Mouse (Mus musculus) embryo, embryonic 11.5 days (tissue): ENCODE results near the gene Enpep.

ENCODE experiments used
- DNase-seq: peaks from one replicate; pipeline ENCODE4 v3.0.0-alpha.2; 2012; ENCODE audit warnings: low read depth, low spot score

The Enpep gene

GRCm38 (mm10) chr3:129332586-129332985, at the start of gene Enpep:
Enpep (minus strand) TSS chr3:129332720.
- DNase-seq: no peak

- DNase-seq: no peak
These were observed 46.6 kb upstream of the Enpep start for GRCm38 (mm10) chr3:129379109-129379508.

GRCm38 (mm10) chr3:129375087-129375486, 42.6 kb upstream of the Enpep start:
- no peak for DNase-seq

- no peak for DNase-seq
These were observed 40.6 kb upstream of the Enpep start for GRCm38 (mm10) chr3:129373108-129373507.

GRCm38 (mm10) chr3:129369491-129369890, 37.0 kb upstream of the Enpep start:
- no peak for DNase-seq

GRCm38 (mm10) chr3:129365919-129366318, 33.4 kb upstream of the Enpep start:
- no peak for DNase-seq

- DNase-seq: no peak
These were observed 32.4 kb upstream of the Enpep start for GRCm38 (mm10) chr3:129364818-129365390.

GRCm38 (mm10) chr3:129363426-129363825, 30.9 kb upstream of the Enpep start:
- DNase-seq: no peak

- DNase-seq: no peak
These were observed 25.6 kb upstream of the Enpep start for GRCm38 (mm10) chr3:129358115-129358514.

- DNase-seq: no peak
These were observed 21.4 kb upstream of the Enpep start for GRCm38 (mm10) chr3:129353901-129354300.

- DNase-seq: no peak
These were observed 18.9 kb upstream of the Enpep start for GRCm38 (mm10) chr3:129351320-129351877.

- DNase-seq: peak; percentile 17
These were observed 14.8 kb upstream of the Enpep start for GRCm38 (mm10) chr3:129347277-129347676.

- no peak for DNase-seq
These were observed 10.2 kb upstream of the Enpep start for GRCm38 (mm10) chr3:129342767-129343166.

- no peak for DNase-seq
These were observed 8.5 kb upstream of the Enpep start for GRCm38 (mm10) chr3:129341066-129341465.

GRCm38 (mm10) chr3:129338296-129339091, 6.0 kb upstream of the Enpep start:
- DNase-seq: no peak

GRCm38 (mm10) chr3:129332142-129332541, 378 bp downstream of the Enpep start:
- DNase-seq: no peak

GRCm38 (mm10) chr3:129331427-129331826, 1.1 kb downstream of the Enpep start:
- DNase-seq: no peak

- no peak for DNase-seq
These were observed 4.5 kb downstream of the Enpep start for GRCm38 (mm10) chr3:129328056-129328455.

GRCm38 (mm10) chr3:129321585-129321984, 10.9 kb downstream of the Enpep start:
- DNase-seq: no peak

- no peak for DNase-seq
These were observed 15.3 kb downstream of the Enpep start for GRCm38 (mm10) chr3:129317032-129317729.

GRCm38 (mm10) chr3:129313671-129314415, 18.7 kb downstream of the Enpep start:
- DNase-seq: no peak

GRCm38 (mm10) chr3:129313221-129313620, 19.3 kb downstream of the Enpep start:
- DNase-seq: no peak
